Mouse (Mus musculus) intestine, postnatal 0 days (tissue): Measurements from ENCODE around the gene Prss28. TPM values are rescaled to one million over a fixed set of nuclear protein-coding genes. Genes with fewer than 3 reads are reported as not detected.
A peak's percentile ranks its signal among the peaks of the same experiment; 100 is the strongest.

Source experiments
- ATAC-seq: fragments of 200-750 bp; cut with Nextera tagmentation; 2 replicates; pipeline ENCODE4 v1.8.0; 2017; ENCODE audit warnings: mild to moderate bottlenecking, moderate TSS enrichment, moderate library complexity
- H3K27ac ChIP-seq: fragments of 300-500 bp; sonication (generic); 2 replicates; pipeline ENCODE4 v1.5.1; 2014; ENCODE audit warnings: mild to moderate bottlenecking, low read depth, low read length, moderate library complexity
- H3K27me3 ChIP-seq: fragments of 300-500 bp; sonication (generic); replicated peaks from 2 replicates; pipeline ENCODE4 v1.6.1; 2014; ENCODE audit warnings: low read length, mixed read lengths; ENCODE audit not compliant: control insufficient read depth, insufficient read depth
- H3K36me3 ChIP-seq: fragments of 300-500 bp; sonication (generic); 2 replicates; pipeline ENCODE4 v1.6.1; 2014; ENCODE audit warnings: mild to moderate bottlenecking, moderate library complexity; ENCODE audit not compliant: control insufficient read depth, insufficient read depth
- H3K4me1 ChIP-seq: fragments of 300-500 bp; sonication (generic); replicated peaks from 2 replicates; pipeline ENCODE4 v1.6.1; 2014; ENCODE audit warnings: antibody characterized with exemption, low read length, mixed read lengths; ENCODE audit not compliant: control insufficient read depth, insufficient read depth
- H3K4me2 ChIP-seq: fragments of 300-500 bp; sonication (generic); replicated peaks from 2 replicates; pipeline ENCODE4 v1.6.1; 2014; ENCODE audit warnings: low read depth, mild to moderate bottlenecking, moderate library complexity
- H3K4me3 ChIP-seq: fragments of 300-500 bp; sonication (generic); 2 replicates; pipeline ENCODE4 v1.5.1; 2014; ENCODE audit warnings: low read depth, low read length
- H3K9ac ChIP-seq: fragments of 300-500 bp; sonication (generic); 2 replicates; pipeline ENCODE4 v1.6.1; 2014; ENCODE audit warnings: mild to moderate bottlenecking, low read depth, low read length
- H3K9me3 ChIP-seq: fragments of 300-500 bp; sonication (generic); 2 replicates; pipeline ENCODE4 v1.6.1; 2016; ENCODE audit warnings: mixed run types; ENCODE audit not compliant: control insufficient read depth
- CTCF ChIP-seq: sonication (generic); IDR thresholded peaks from 2 replicates; pipeline ENCODE4 v1.5.1; 2016; ENCODE audit warnings: low read depth, mild to moderate bottlenecking, control low read depth, antibody characterized with exemption, moderate library complexity
- WGBS: fragments of 180-500 bp; shearing (Covaris S2); extraction: QIAGEN DNeasy Blood & Tissue Kit; methylation state at CpG from one replicate; pipeline ENCODE4 v1.1.7; 2014; 5-methylcytosine and 5-hydroxymethylcytosine counted together
- polyA plus RNA-seq: library from polyadenylated mRNA; unstranded; fragments of >200 nt; fragmentation: Nextera tagmentation; extraction: Ambion mirVana; gene quantifications from 2 replicates; pipeline ENCODE4 v1.2.1, GENCODE M21; 2015

Prss28 gene
- polyA plus RNA-seq, 1 experiment from 2014 or later: not detected

DNA sequence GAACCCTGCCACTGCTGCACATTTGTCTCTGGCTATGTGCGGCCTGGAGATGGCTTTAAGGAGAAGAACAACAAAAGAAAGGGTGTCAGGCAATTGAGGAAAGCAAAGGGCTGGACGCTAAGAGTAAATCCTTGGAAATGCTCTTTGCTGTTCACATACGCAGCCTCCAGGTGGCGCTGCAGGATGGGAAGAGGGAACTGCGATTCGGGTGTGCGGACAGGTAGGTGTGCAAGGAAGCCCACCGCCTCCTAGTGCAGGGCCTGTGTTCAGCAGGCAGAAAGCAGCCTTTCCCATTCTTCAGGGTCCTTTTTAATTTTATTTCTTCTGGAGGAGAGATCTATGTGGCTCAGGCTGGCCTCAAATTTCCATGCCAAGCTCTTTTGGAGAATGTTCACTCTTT is 25.5 kb downstream of the Prss28 start:
- H3K4me1 ChIP-seq: no peaks in the 10 kb centered on the region
- H3K4me2 ChIP-seq: no peak overlapping the region
- no peak for ATAC-seq
- H3K9ac ChIP-seq: no peak overlapping the region
- TF ChIP-seq CTCF: peak; percentile 96
- H3K27me3 ChIP-seq: 0 out of 2 replicates have a peak, but pooled peaks cover 4% of the 10 kb centered on the region
- no peak overlapping the region for H3K27ac ChIP-seq
- H3K9me3 ChIP-seq: no peaks in the 10 kb centered on the region
- no peaks in the 10 kb centered on the region for H3K36me3 ChIP-seq
- WGBS: 2% methylated on average over 8 of the region's 8 CpGs
- no peak overlapping the region for H3K4me3 ChIP-seq

DNA sequence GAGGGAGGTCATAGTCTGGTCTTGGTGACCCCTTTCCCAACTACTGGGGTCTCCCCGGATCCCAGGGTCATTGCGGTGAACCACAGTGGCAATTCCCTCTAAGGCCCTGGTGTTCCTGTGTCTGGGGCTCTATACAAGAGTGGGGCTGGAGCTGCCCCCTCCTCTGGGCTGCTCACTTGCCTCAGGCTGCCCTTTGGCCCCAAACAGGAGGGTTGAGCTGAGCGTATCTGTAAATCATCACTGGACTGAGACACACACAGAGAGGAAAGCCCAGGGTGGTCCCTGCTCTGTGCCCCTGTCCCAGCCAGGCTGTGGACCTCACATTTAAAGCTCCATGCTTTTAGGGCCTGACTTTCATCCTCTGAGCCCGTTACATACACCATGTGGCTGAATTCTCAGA is 29.8 kb downstream of the Prss28 start:
- Histone ChIP-seq H3K4me1 (no peaks in the 10 kb centered on the region), H3K36me3 (no peaks in the 10 kb centered on the region), H3K9me3 (no peaks in the 10 kb centered on the region), H3K27me3 (0 out of 2 replicates have a peak, but pooled peaks cover 4% of the 10 kb centered on the region), H3K9ac (no peak overlapping the region), H3K4me2 (no peak overlapping the region), H3K27ac (no peak overlapping the region), H3K4me3 (no peak overlapping the region)
- ATAC-seq: no peak
- no peak for TF ChIP-seq CTCF
- 71% methylated on average over 4 of the region's 4 CpGs for WGBS

DNA sequence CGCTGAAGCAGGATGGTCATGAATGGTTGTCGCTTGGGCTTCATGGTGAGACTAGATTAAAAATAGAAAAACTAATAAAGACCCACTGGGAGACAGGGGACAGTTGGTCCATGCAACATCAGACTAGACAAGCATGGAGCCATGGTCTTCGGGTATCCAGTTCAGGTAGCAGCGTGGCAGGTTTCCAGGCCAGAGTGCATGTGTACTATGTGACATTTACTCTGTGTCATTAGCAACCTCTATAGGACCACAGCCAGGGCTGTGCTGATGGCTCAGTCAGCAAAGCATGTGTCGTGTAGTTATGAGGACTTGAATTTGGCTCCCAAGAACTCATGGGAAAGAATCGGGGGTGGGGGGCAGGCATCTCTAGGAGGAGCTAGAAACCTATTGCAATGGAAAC is 31.6 kb downstream of the Prss28 start:
- H3K27ac ChIP-seq: no peak overlapping the region
- WGBS: 83% methylated on average over 6 of the region's 6 CpGs

DNA sequence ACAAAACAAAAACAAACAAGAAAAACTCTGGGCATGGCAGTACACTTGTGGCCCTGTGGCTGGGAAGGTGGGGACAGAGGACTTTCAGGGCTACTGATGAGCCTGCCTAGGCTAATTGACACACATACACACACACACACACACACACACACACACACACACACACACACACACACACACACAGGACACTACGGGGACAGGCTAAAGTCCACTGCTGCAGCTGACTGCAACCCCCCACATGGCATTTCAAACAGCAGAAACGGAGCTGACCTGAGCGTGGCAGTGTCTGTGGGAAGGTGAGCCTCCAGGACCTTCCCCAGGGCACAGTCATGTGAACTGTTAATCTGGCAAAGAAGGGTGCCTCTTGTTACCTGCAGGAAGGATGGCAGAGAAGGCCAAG is 33.0 kb downstream of the Prss28 start:
- Histone ChIP-seq H3K4me2 (no peak overlapping the region), H3K9me3 (no peaks in the 10 kb centered on the region), H3K27ac (no peak overlapping the region), H3K4me3 (no peak overlapping the region), H3K27me3 (no peaks in the 10 kb centered on the region), H3K4me1 (no peaks in the 10 kb centered on the region), H3K36me3 (no peaks in the 10 kb centered on the region), H3K9ac (no peak overlapping the region)
- no peak for TF ChIP-seq CTCF
- ATAC-seq: no peak
- WGBS: 28% methylated on average over 3 of the region's 3 CpGs

More for the DNA sequence above, 31.6 kb downstream of the Prss28 start:
- ATAC-seq: no peak
- no peaks in the 10 kb centered on the region for H3K9me3 ChIP-seq
- no peaks in the 10 kb centered on the region for H3K27me3 ChIP-seq
- no peaks in the 10 kb centered on the region for H3K36me3 ChIP-seq
- no peak overlapping the region for H3K4me3 ChIP-seq
- no peak for TF ChIP-seq CTCF
- no peak overlapping the region for H3K4me2 ChIP-seq
- no peak overlapping the region for H3K9ac ChIP-seq
- no peaks in the 10 kb centered on the region for H3K4me1 ChIP-seq

DNA sequence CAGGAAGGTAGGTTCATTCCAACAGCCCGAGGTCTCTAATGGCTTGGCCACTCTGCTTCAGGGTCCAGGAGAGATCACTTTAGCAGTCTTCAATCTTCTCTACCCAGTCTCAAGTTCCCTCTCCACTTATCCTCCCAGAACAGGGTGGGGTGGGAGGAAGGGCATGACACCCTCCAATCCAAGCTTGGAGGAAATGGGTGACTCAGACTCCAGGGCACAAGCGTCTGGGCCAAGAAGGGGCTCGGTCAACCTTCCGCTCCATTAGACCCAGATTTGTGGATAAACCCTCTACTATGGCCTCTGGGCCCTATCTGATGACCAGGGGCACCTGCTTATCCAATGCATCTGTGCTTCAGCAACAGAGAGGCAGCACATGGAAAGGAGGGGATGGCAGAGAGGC is 37.0 kb downstream of the Prss28 start, which contains the start of gene Tpsab1:
TSS of gene Tpsab1 (minus strand) at position 101 of the 400 bp plus-strand sequence.
- H3K4me3 ChIP-seq: no peak within 1 kb of the TSS
- WGBS: 86% methylated on average over 4 of the region's 4 CpGs
- no peak for TF ChIP-seq CTCF

DNA sequence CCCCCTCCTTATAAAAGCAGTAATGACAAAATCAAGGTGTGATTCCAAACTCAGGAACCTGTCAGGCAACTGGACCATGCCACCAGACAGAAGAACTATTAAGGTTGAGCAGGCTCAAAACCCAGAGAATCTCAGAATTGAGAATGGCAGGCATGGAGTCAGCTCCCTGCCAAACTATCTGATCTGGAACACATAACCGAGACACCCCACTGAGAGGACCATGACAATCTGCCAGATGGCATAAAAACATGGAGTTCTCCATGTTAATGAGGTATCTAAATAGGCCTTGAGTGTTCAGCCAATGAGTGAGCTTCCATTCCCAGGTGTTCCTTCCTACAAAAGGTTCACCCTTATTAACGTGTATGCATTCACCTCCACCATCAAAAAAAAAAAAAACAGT is 52.8 kb downstream of the Prss28 start:
- ATAC-seq: no peak
- Histone ChIP-seq H3K36me3 (no peaks in the 10 kb centered on the region), H3K9me3 (no peaks in the 10 kb centered on the region), H3K27ac (no peak overlapping the region), H3K9ac (no peak overlapping the region), H3K4me2 (no peak overlapping the region), H3K27me3 (no peaks in the 10 kb centered on the region), H3K4me1 (no peaks in the 10 kb centered on the region), H3K4me3 (no peak overlapping the region)
- TF ChIP-seq CTCF: no peak
- WGBS: 68% methylated on average over 2 of the region's 2 CpGs

More for the DNA sequence above, 37.0 kb downstream of the Prss28 start, which contains the start of gene Tpsab1:
- no peak within 1 kb of the TSS for H3K4me2 ChIP-seq
- H3K9ac ChIP-seq: no peak within 1 kb of the TSS
- no peaks in the 10 kb centered on the region for H3K9me3 ChIP-seq
- H3K27ac ChIP-seq: no peak within 1 kb of the TSS
- no peaks in the 10 kb centered on the region for H3K36me3 ChIP-seq
- no peak for ATAC-seq
- H3K27me3 ChIP-seq: no peaks in the 10 kb centered on the region
- H3K4me1 ChIP-seq: no peaks in the 10 kb centered on the region

Other genes starting within 250 kb of the Prss28 start
- 14.5 and 15.8 TPM in 2 replicates for gene Tmem204, start 225.1 kb upstream of the Prss28 start, polyA plus RNA-seq
- 7.6 and 8.7 TPM in 2 replicates for gene Telo2, start 192.7 kb upstream of the Prss28 start, polyA plus RNA-seq
- gene Ptx4, start 187.9 kb upstream of the Prss28 start, polyA plus RNA-seq: 0.25 and 0.27 TPM in 2 replicates
- gene Clcn7, start 175.3 kb upstream of the Prss28 start, polyA plus RNA-seq: 18.5 and 21.7 TPM in 2 replicates
- gene Ccdc154, start 146.2 kb upstream of the Prss28 start, polyA plus RNA-seq: not detected in 2 replicates
- gene Gm38655, start 133.2 kb upstream of the Prss28 start, polyA plus RNA-seq: 0.30 TPM in 1 of 2 replicates, not detected in the other
- gene BC003965, start 124.1 kb upstream of the Prss28 start, polyA plus RNA-seq: 17.5 and 18.5 TPM in 2 replicates
- 1.9 and 2.2 TPM in 2 replicates for gene Unkl, start 120.2 kb upstream of the Prss28 start, polyA plus RNA-seq
- gene Gnptg, start 68.5 kb upstream of the Prss28 start, polyA plus RNA-seq: 41.0 and 42.1 TPM in 2 replicates
- gene Tsr3, start 68.5 kb upstream of the Prss28 start, polyA plus RNA-seq: 23.3 and 23.4 TPM in 2 replicates
- gene Baiap3, start 52.3 kb upstream of the Prss28 start, polyA plus RNA-seq: 0.86 and 1.1 TPM in 2 replicates
- 253 and 257 TPM in 2 replicates for gene Ube2i, start 34.0 kb upstream of the Prss28 start, polyA plus RNA-seq
- 0.18 and 0.29 TPM in 2 replicates for gene Prss34, start 10.3 kb upstream of the Prss28 start, polyA plus RNA-seq
- not detected in 2 replicates for gene Prss29, start 10.0 kb downstream of the Prss28 start, polyA plus RNA-seq
- 0.10 and 0.20 TPM in 2 replicates for gene Tpsab1, start 36.9 kb downstream of the Prss28 start, polyA plus RNA-seq
- gene Tpsb2, start 57.7 kb downstream of the Prss28 start, polyA plus RNA-seq: 6.7 and 7.8 TPM in 2 replicates
- gene Tpsg1, start 60.6 kb downstream of the Prss28 start, polyA plus RNA-seq: 11.0 and 13.3 TPM in 2 replicates
- gene Cacna1h, start 125.1 kb downstream of the Prss28 start, polyA plus RNA-seq: 1.7 and 1.9 TPM in 2 replicates
- not detected in 2 replicates for gene Tekt4, start 146.0 kb downstream of the Prss28 start, polyA plus RNA-seq
- 0.64 and 0.77 TPM in 2 replicates for gene Sstr5, start 188.6 kb downstream of the Prss28 start, polyA plus RNA-seq